Mouse (Mus musculus) bone marrow macrophage, adult 2 months (primary cell): ENCODE data around the gene Card14. TPM values are rescaled to one million over a fixed set of nuclear protein-coding genes. Genes with fewer than 3 reads are reported as not detected.

Experiments
- H3K27ac ChIP-seq: 2 replicates; pipeline ENCODE4 v1.5.1; 2012; ENCODE audit warnings: low read depth, low read length; ENCODE audit not compliant: insufficient read depth
- H3K4me1 ChIP-seq: 2 replicates; pipeline ENCODE4 v1.6.1; 2012; ENCODE audit warnings: low read length; ENCODE audit not compliant: control insufficient read depth, insufficient read depth
- H3K4me3 ChIP-seq: 2 replicates; pipeline ENCODE4 v1.5.1; 2012; ENCODE audit warnings: mild to moderate bottlenecking, low read length, moderate library complexity; ENCODE audit not compliant: insufficient read depth
- CTCF ChIP-seq: IDR thresholded peaks from 2 replicates; pipeline ENCODE4 v1.5.1; 2012; ENCODE audit warnings: low read depth, mild to moderate bottlenecking, low read length, moderate library complexity
- POLR2A ChIP-seq: IDR thresholded peaks from 2 replicates; pipeline ENCODE4 v1.6.1; 2012; ENCODE audit warnings: mild to moderate bottlenecking, low read depth, low read length, borderline replicate concordance
- polyA plus RNA-seq: library from polyadenylated mRNA; stranded (reverse); fragments of >200 nt; gene quantifications from 2 replicates; pipeline ENCODE4 v1.2.4, GENCODE M21; 2012; ENCODE audit not compliant: missing spikeins, insufficient read depth, insufficient read length

Gene Card14
- polyA plus RNA-seq, 1 experiment = not detected

- TF ChIP-seq POLR2A (no peak), CTCF (no peak)
- Histone ChIP-seq H3K27ac (peak within 1 kb of the TSS; percentile 100), H3K4me3 (peak within 1 kb of the TSS; percentile 94), H3K4me1 (peaks cover 34% of the 10 kb centered on the region)
These were observed 48.1 kb downstream of the Card14 start, which contains the start of the genes Sgsh and Slc26a11 for GRCm38 (mm10) chr11:119355443-119356385. TSS of gene Sgsh (minus strand) at chr11:119355536. TSS of gene Slc26a11 (plus strand) at chr11:119355557.

- Histone ChIP-seq H3K27ac (no peak overlapping the region), H3K4me3 (no peak overlapping the region), H3K4me1 (peaks cover 8% of the 10 kb centered on the region)
- TF ChIP-seq POLR2A (no peak), CTCF (no peak)
These were observed 51.5 kb downstream of the Card14 start for GRCm38 (mm10) chr11:119359089-119359488.

GRCm38 (mm10) chr11:119362769-119363533 lies 55.4 kb downstream of the Card14 start:
- TF ChIP-seq POLR2A (no peak), CTCF (no peak)
- no peak overlapping the region for H3K4me3 ChIP-seq
- H3K4me1 ChIP-seq = no peaks in the 10 kb centered on the region

GRCm38 (mm10) chr11:119363534-119364145 lies 56.1 kb downstream of the Card14 start:
- Histone ChIP-seq H3K4me3 (no peak overlapping the region), H3K27ac (no peak overlapping the region), H3K4me1 (0 out of 2 replicates have a peak, but pooled peaks cover 1% of the 10 kb centered on the region)
- TF ChIP-seq CTCF (peak; percentile 86), POLR2A (no peak)

More at GRCm38 (mm10) chr11:119362769-119363533, 55.4 kb downstream of the Card14 start:
- H3K27ac ChIP-seq = no peak overlapping the region

GRCm38 (mm10) chr11:119375425-119375824 lies 67.9 kb downstream of the Card14 start:
- H3K27ac ChIP-seq = peak overlapping the region; percentile 51
- no peak for TF ChIP-seq POLR2A
- no peak for TF ChIP-seq CTCF

GRCm38 (mm10) chr11:119377326-119377725 lies 69.8 kb downstream of the Card14 start:
- Histone ChIP-seq H3K4me3 (no peak overlapping the region), H3K4me1 (peaks cover 46% of the 10 kb centered on the region), H3K27ac (peak overlapping the region; percentile 70)
- no peak for TF ChIP-seq POLR2A

More at GRCm38 (mm10) chr11:119375425-119375824, 67.9 kb downstream of the Card14 start:
- Histone ChIP-seq H3K4me3 (no peak overlapping the region), H3K4me1 (peaks cover 42% of the 10 kb centered on the region)

- TF ChIP-seq POLR2A (no peak), CTCF (no peak)
- H3K4me1 ChIP-seq = peaks cover 49% of the 10 kb centered on the region
- H3K4me3 ChIP-seq = no peak overlapping the region
These were observed 71.0 kb downstream of the Card14 start for GRCm38 (mm10) chr11:119378551-119378950.

GRCm38 (mm10) chr11:119381631-119382337 lies 74.2 kb downstream of the Card14 start:
- Histone ChIP-seq H3K4me1 (peaks cover 37% of the 10 kb centered on the region), H3K27ac (no peak overlapping the region), H3K4me3 (no peak overlapping the region)
- no peak for TF ChIP-seq CTCF
- no peak for TF ChIP-seq POLR2A

More at GRCm38 (mm10) chr11:119378551-119378950, 71.0 kb downstream of the Card14 start:
- H3K27ac ChIP-seq = no peak overlapping the region

- TF ChIP-seq POLR2A (no peak), CTCF (no peak)
- peaks cover 34% of the 10 kb centered on the region for H3K4me1 ChIP-seq
- H3K4me3 ChIP-seq = no peak overlapping the region
- peak overlapping the region; percentile 6; the same call in 1 of the 2 replicates for H3K27ac ChIP-seq
These were observed 74.8 kb downstream of the Card14 start for GRCm38 (mm10) chr11:119382338-119382850.
